Mouse (Mus musculus): ENCODE measurements around the gene Ttc30a1.

Gene Ttc30a1

GRCm38 (mm10) chr2:75983091-75983490 lies 1.3 kb upstream of the Ttc30a1 start:
- WGBS = 98% methylated on average over 3 of the region's 3 CpGs

GRCm38 (mm10) chr2:75982626-75983025 lies 859 bp upstream of the Ttc30a1 start:
- 98% methylated on average over 4 of the region's 4 CpGs for WGBS

- 98% methylated on average over 13 of the region's 13 CpGs for whole genome bisulfite sequencing
Measured at GRCm38 (mm10) chr2:75980933-75981439, 781 bp downstream of the Ttc30a1 start.

- WGBS = 36% methylated on average over 23 of the region's 24 CpGs
Measured at GRCm38 (mm10) chr2:75977752-75978368, 3.9 kb downstream of the Ttc30a1 start, which contains the start of gene Ttc30a2. Ttc30a2 (minus strand) TSS chr2:75978170.

GRCm38 (mm10) chr2:75976070-75976469 lies 5.7 kb downstream of the Ttc30a1 start:
- WGBS = 88% methylated on average over 2 of the region's 2 CpGs

- 88% methylated on average over 9 of the region's 9 CpGs for WGBS
Measured at GRCm38 (mm10) chr2:75974131-75974530, 7.6 kb downstream of the Ttc30a1 start.

GRCm38 (mm10) chr2:75964972-75965371 lies 16.8 kb downstream of the Ttc30a1 start:
- 6% methylated on average over 5 of the region's 5 CpGs for WGBS

GRCm38 (mm10) chr2:75964512-75964911 lies 17.3 kb downstream of the Ttc30a1 start:
- WGBS = 11% methylated on average over 14 of the region's 14 CpGs

GRCm38 (mm10) chr2:75964051-75964450 lies 17.7 kb downstream of the Ttc30a1 start:
- WGBS = 70% methylated on average over 5 of the region's 5 CpGs

GRCm38 (mm10) chr2:75963211-75963840 lies 18.4 kb downstream of the Ttc30a1 start:
- WGBS = 84% methylated on average over 10 of the region's 10 CpGs

- WGBS = 47% methylated on average over 15 of the region's 15 CpGs
Measured at GRCm38 (mm10) chr2:75960366-75961330, 21.1 kb downstream of the Ttc30a1 start.

GRCm38 (mm10) chr2:75959850-75960365 lies 21.9 kb downstream of the Ttc30a1 start:
- WGBS = 33% methylated on average over 15 of the region's 15 CpGs

- WGBS = 63% methylated on average over 18 of the region's 18 CpGs
Measured at GRCm38 (mm10) chr2:75959183-75959849, 22.5 kb downstream of the Ttc30a1 start.

- WGBS = 59% methylated on average over 14 of the region's 14 CpGs
Measured at GRCm38 (mm10) chr2:75955709-75956108, 26.1 kb downstream of the Ttc30a1 start.

GRCm38 (mm10) chr2:75953320-75953719 lies 28.4 kb downstream of the Ttc30a1 start:
- WGBS = 92% methylated on average over 5 of the region's 5 CpGs

GRCm38 (mm10) chr2:75950685-75951084 lies 31.1 kb downstream of the Ttc30a1 start:
- 93% methylated on average over 8 of the region's 8 CpGs for WGBS

- 2% methylated on average over 42 of the region's 42 CpGs for WGBS
Measured at GRCm38 (mm10) chr2:75938117-75939063, 43.4 kb downstream of the Ttc30a1 start, which contains the start of gene Ttc30b. Ttc30b (minus strand) TSS chr2:75938585.

GRCm38 (mm10) chr2:75937520-75938116 lies 44.1 kb downstream of the Ttc30a1 start:
- 74% methylated on average over 17 of the region's 17 CpGs for WGBS

GRCm38 (mm10) chr2:75936685-75937084 lies 45.1 kb downstream of the Ttc30a1 start:
- 92% methylated on average over 2 of the region's 2 CpGs for WGBS

GRCm38 (mm10) chr2:75933541-75933940 lies 48.2 kb downstream of the Ttc30a1 start:
- WGBS = 40% methylated on average over 7 of the region's 7 CpGs
